Mouse (Mus musculus): Measurements from ENCODE around the gene Fam206a.

Gene Fam206a

GRCm38 (mm10) chr4:56843963-56844362, 41.8 kb downstream of the Fam206a start:
- DNase-seq (ENCODE audit: low read depth, low spot score): no peak

GRCm38 (mm10) chr4:56844911-56845310, 42.8 kb downstream of the Fam206a start:
- no peak for DNase-seq (ENCODE audit: low read depth, low spot score)

DNA sequence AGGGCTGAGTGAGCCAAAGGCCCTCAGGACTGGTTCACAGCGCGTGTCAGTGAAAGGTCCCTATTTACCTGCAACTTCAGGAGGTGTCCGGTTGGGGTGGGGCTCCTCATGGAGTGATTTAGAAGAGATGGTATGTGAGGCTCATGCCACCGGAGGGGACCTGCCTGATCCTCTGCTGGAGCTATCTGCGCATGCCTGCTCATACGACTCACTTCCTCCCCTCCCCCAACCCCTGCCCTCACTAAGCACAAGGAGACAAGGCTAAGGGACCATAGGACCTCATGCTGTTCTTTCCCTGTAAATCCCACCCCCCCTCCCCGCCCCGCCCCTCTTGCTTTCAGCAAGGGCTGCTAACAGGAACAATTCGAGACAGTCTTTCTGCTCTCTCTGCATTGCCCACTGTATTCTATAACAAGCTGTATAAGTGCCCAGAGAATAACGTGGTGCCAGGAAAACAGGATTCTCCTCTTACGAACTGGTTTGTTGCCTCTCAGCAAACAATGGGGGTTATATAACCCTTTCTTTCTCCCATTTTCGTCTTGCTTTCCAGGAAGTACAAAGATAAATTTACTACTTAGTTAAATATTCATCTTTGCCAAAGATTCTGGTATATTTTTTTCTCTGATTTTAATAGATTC, 43.9 kb downstream of the Fam206a start:
- no peak for DNase-seq (ENCODE audit: low read depth, low spot score)

DNA sequence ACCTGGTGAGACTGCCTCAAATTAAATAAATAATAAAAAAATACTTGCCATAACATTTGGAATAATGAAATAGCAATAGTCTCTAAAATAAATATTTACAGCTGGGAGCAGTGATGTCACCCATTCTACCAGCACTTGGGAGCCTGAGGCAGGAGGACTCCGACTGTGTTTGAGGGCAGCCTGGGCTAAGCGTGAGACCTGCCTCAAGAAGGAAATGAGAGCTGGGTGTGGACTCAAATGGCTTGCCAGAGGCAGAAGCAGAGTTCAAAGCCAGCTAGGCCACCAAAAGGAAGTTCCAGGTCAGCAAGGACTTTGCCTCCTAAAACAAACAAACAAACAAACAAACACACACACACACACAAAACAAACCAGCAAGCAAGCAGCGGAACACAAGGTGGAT, 45.3 kb downstream of the Fam206a start:
- no peak for DNase-seq (ENCODE audit: low read depth, low spot score)

DNA sequence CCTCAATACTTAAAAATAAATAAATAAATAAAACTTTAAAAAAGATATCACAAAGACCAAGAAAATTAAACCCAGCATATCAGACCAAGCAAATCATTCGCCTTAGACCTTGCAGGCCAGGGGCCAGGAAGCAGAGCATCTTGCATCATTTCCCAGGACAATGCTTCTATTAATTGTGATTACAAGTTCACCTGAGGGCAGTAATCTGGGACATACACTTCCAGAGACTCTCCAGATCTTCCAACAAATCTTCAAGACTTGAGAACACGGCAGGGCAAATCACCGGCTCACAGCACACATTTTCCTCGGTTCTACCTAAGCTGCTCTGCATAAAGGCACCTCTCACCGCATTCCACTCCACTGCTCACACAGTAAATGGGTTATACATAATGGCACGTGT, 45.9 kb downstream of the Fam206a start:
- DNase-seq (ENCODE audit: low read depth, low spot score): no peak

- no peak for DNase-seq (ENCODE audit: low read depth, low spot score)
Measured at GRCm38 (mm10) chr4:56850724-56851123, 48.6 kb downstream of the Fam206a start.

DNA sequence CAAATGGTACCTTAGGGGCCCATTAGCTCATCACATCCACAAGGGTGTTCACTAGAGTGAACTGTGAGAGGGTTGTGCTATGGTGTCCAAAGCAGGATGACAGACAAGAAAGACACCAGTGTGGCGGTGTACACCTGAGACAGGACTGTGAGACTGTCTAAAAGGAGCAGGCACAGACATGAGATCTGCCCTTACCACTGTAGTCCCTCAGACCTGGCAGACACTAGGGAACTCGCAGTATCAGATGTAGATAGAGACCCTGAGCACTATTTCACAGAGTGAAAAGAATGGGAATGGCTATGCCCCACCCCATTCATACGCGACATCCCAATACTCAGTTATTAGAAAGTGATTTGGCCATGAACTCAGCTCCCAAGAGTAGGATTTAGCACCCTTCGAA, 53.8 kb downstream of the Fam206a start:
- DNase-seq (ENCODE audit: low read depth, low spot score): no peak

DNA sequence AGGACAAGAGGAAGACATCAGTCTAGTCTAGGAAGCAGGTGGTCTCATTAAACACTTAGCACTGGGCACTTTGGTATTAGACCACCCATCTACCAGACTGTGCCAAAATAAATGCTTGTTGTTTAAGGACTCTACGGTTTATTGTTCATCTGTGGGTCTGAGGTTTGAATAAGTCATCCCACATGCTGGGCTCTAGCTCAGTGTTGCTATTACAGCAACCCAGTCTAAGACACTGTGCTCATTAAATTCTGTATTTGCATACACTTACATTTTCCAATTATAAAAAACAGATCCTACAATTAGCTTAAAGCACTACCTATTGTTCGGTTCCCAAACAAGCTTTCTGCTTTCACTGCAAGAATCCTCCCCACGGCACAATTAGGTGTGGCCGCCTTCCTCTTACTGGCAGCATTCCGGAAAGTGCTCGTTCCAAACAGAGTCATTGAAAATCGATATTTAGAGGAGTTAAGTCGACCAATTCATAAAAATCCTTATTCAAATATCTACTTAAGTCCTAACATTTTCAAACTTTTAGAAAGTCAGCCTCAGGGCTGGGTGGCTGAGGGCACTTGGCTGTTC, 54.3 kb downstream of the Fam206a start:
- DNase-seq (ENCODE audit: low read depth, low spot score): no peak

- no peak for DNase-seq (ENCODE audit: low read depth, low spot score)
Measured at GRCm38 (mm10) chr4:56858733-56859132, 56.6 kb downstream of the Fam206a start.
